In genomic region chr15:98727443-98728321, GRCm38 (mm10) we compare ENCODE assay signal across 8 mouse cellular contexts. TPM values are rescaled to one million over a fixed set of nuclear protein-coding genes. Genes with fewer than 3 reads are reported as not detected.
DNase-seq lines count a peak whose midpoint lies in the region; ATAC-seq and TF ChIP-seq lines count a peak whose summit lies in the region.

Fkbp11 (minus strand) TSS chr15:98728198.

- peak; percentile 91 for ATAC-seq in lung, embryonic 14.5 days (ENCODE audit: insufficient read depth)
- peak; percentile 81 for ATAC-seq in neural tube, embryonic 15.5 days (ENCODE audit: low FRiP score)

- peak within 1 kb of the TSS; percentile 99 for H3K4me2 ChIP-seq in lung, embryonic 14.5 days
- H3K4me2 ChIP-seq in neural tube, embryonic 15.5 days: peak within 1 kb of the TSS; percentile 82

- TF ChIP-seq CTCF in ES-Bruce4 (IDR thresholded peaks at IDR 0.05; ENCODE audit: low read depth, low read length): no peak
- no peak for TF ChIP-seq CTCF in lung, embryonic 14.5 days (IDR thresholded peaks at IDR 0.05; ENCODE audit: low read depth)

- H3K36me3 ChIP-seq in ES-Bruce4 (ENCODE audit: control insufficient read depth, insufficient read depth, low read length, poor library complexity, severe bottlenecking): no peaks in the 10 kb centered on the region
- no peaks in the 10 kb centered on the region for H3K36me3 ChIP-seq in lung, embryonic 14.5 days (ENCODE audit: insufficient read depth)
- no peaks in the 10 kb centered on the region for H3K36me3 ChIP-seq in neural tube, embryonic 15.5 days

- H3K9ac ChIP-seq in ES-Bruce4 (ENCODE audit: low read depth, poor library complexity, severe bottlenecking): peak within 1 kb of the TSS; percentile 60
- H3K9ac ChIP-seq in lung, embryonic 14.5 days: peak within 1 kb of the TSS; percentile 65
- peak within 1 kb of the TSS; percentile 48 for H3K9ac ChIP-seq in neural tube, embryonic 15.5 days (replicated peaks)

- H3K9me3 ChIP-seq in ES-Bruce4 (replicated peaks; ENCODE audit: control insufficient read depth, insufficient read depth, low read length, poor library complexity, severe bottlenecking): no peaks in the 10 kb centered on the region
- no peaks in the 10 kb centered on the region for H3K9me3 ChIP-seq in lung, embryonic 14.5 days (ENCODE audit: low read depth, low read length)
- H3K9me3 ChIP-seq in neural tube, embryonic 15.5 days (replicated peaks): no peaks in the 10 kb centered on the region

- no peaks in the 10 kb centered on the region for H3K27me3 ChIP-seq in ES-Bruce4 (ENCODE audit: control insufficient read depth, insufficient read depth, low read length, poor library complexity, severe bottlenecking)
- no peaks in the 10 kb centered on the region for H3K27me3 ChIP-seq in lung, embryonic 14.5 days (ENCODE audit: insufficient read depth, low read length)
- H3K27me3 ChIP-seq in neural tube, embryonic 15.5 days (replicated peaks): peaks cover 14% of the 10 kb centered on the region

- H3K4me1 ChIP-seq in ES-Bruce4 (ENCODE audit: control insufficient read depth, insufficient read depth, low read length): peaks cover 1% of the 10 kb centered on the region
- peaks cover 21% of the 10 kb centered on the region; the same call in 1 of the 2 replicates for H3K4me1 ChIP-seq in lung, embryonic 14.5 days (ENCODE audit: insufficient read depth)
- H3K4me1 ChIP-seq in neural tube, embryonic 15.5 days: peaks cover 29% of the 10 kb centered on the region

- under 1% methylated on average over 39 of the region's 39 CpGs for WGBS in lung, embryonic 14.5 days
- under 1% methylated on average over 39 of the region's 39 CpGs for WGBS in neural tube, embryonic 15.5 days

- peak; percentile 65 for TF ChIP-seq POLR2A in ES-Bruce4 (IDR thresholded peaks at IDR 0.05; ENCODE audit: insufficient read depth, low read length)

- TF ChIP-seq EP300 in ES-Bruce4 (IDR thresholded peaks at IDR 0.05; ENCODE audit: insufficient read depth, low read depth, low read length): no peak

- H3K27ac ChIP-seq in ES-Bruce4 (ENCODE audit: insufficient read depth, low read length): no peak within 1 kb of the TSS
- no peak within 1 kb of the TSS for H3K27ac ChIP-seq in lung, embryonic 14.5 days (ENCODE audit: low read depth)
- peak within 1 kb of the TSS; percentile 23; the same call in 1 of the 2 replicates for H3K27ac ChIP-seq in neural tube, embryonic 15.5 days (replicated peaks)

- peak; percentile 62 for DNase-seq in adrenal gland, adult 8-10 months
- peak; percentile 81 for DNase-seq in embryo, embryonic 9.5 days (ENCODE audit: extremely low spot score)
- DNase-seq in heart, adult 8-10 months (ENCODE audit: low spot score): peak; percentile 57
- peak; percentile 78 for DNase-seq in kidney, adult 18-20 months
- DNase-seq in lung, embryonic 14.5 days: peak; percentile 80
- no peak for DNase-seq in layer of hippocampus, adult 9-10 months (ENCODE audit: low spot score)

- peak within 1 kb of the TSS; percentile 80 for H3K4me3 ChIP-seq in ES-Bruce4 (ENCODE audit: low read depth, low read length)
- peak within 1 kb of the TSS; percentile 59 for H3K4me3 ChIP-seq in lung, embryonic 14.5 days (ENCODE audit: low read depth, low read length)
- H3K4me3 ChIP-seq in neural tube, embryonic 15.5 days (replicated peaks): peak within 1 kb of the TSS; percentile 52

RNA-seq across cellular contexts. Expression of gene Fkbp11, which starts in this region (rescaled TPM):
- polyA plus RNA-seq in ES-Bruce4 (2011; ENCODE audit: insufficient read depth, insufficient read length, low read depth, missing spikeins): 28.2 and 30.0 TPM in 2 replicates
- 10 to 100 TPM in 1 of 4 experiments, 1 to 10 TPM in 3; 7.1 to 14.4 (median 9.8) TPM for total RNA-seq in adrenal gland, adult 8-10 months (2022)
- total RNA-seq in heart, adult 8-10 months (2022): 1 to 10 TPM; 5.6 to 9.4 (median 7.7) TPM
- polyA plus RNA-seq in lung, embryonic 14.5 days (2014; fragmentation: Nextera tagmentation; extraction: Ambion mirVana): 29.7 and 32.9 TPM in 2 replicates
- polyA plus RNA-seq in neural tube, embryonic 15.5 days (2015; fragmentation: Nextera tagmentation; extraction: Ambion mirVana): 11.9 and 12.3 TPM in 2 replicates
